Mouse (Mus musculus) E14TG2a.4 (cell line): ENCODE results near the gene Cobll1.

Experiments used
- CTCF ChIP-seq: conservative IDR thresholded peaks from 2 replicates; pipeline ENCODE4 v1.5.1; 2014; ENCODE audit warnings: low read length
- NANOG ChIP-seq: IDR thresholded peaks from 2 replicates; pipeline ENCODE4 v1.6.1; 2014; ENCODE audit warnings: borderline replicate concordance, low read length, mixed read lengths

- TF ChIP-seq CTCF: no peak
- no peak for TF ChIP-seq NANOG
These were observed 190.8 kb downstream of the Cobll1 start for GRCm38 (mm10) chr2:65048234-65049017.
